Mouse (Mus musculus) embryonic facial prominence, embryonic 15.5 days (tissue): Measurements from ENCODE around the gene Nhsl2. TPM values are rescaled to one million over a fixed set of nuclear protein-coding genes. Genes with fewer than 3 reads are reported as not detected.

ENCODE experiments used
- ATAC-seq: fragments of 200-750 bp; cut with Nextera tagmentation; 2 replicates; pipeline ENCODE4 v1.8.0; 2017; ENCODE audit warnings: low read depth, moderate TSS enrichment; ENCODE audit not compliant: insufficient number of reproducible peaks, low FRiP score, low TSS enrichment
- H3K27ac ChIP-seq: fragments of 300-500 bp; sonication (generic); replicated peaks from 2 replicates; pipeline ENCODE4 v1.5.1; 2015; ENCODE audit warnings: mild to moderate bottlenecking, inconsistent platforms
- H3K27me3 ChIP-seq: fragments of 300-500 bp; sonication (generic); 2 replicates; pipeline ENCODE4 v1.6.1; 2015; ENCODE audit warnings: inconsistent platforms
- H3K36me3 ChIP-seq: fragments of 300-500 bp; sonication (generic); 2 replicates; pipeline ENCODE4 v1.6.1; 2015; ENCODE audit warnings: mild to moderate bottlenecking, inconsistent platforms
- H3K4me1 ChIP-seq: fragments of 300-500 bp; sonication (generic); 2 replicates; pipeline ENCODE4 v1.6.1; 2015; ENCODE audit warnings: inconsistent platforms
- H3K4me2 ChIP-seq: fragments of 300-500 bp; sonication (generic); replicated peaks from 2 replicates; pipeline ENCODE4 v1.6.1; 2015; ENCODE audit warnings: mild to moderate bottlenecking, inconsistent platforms
- H3K4me3 ChIP-seq: fragments of 300-500 bp; sonication (generic); replicated peaks from 2 replicates; pipeline ENCODE4 v1.5.1; 2015; ENCODE audit warnings: mild to moderate bottlenecking, inconsistent platforms
- H3K9ac ChIP-seq: fragments of 300-500 bp; sonication (generic); 2 replicates; pipeline ENCODE4 v1.6.1; 2015; ENCODE audit warnings: inconsistent platforms
- H3K9me3 ChIP-seq: fragments of 300-500 bp; sonication (generic); replicated peaks from 2 replicates; pipeline ENCODE4 v1.6.1; 2016; ENCODE audit warnings: inconsistent platforms
- WGBS: fragments of 180-500 bp; shearing (Covaris S2); methylation state at CpG from one replicate; pipeline ENCODE4 v1.1.7; 2015; 5-methylcytosine and 5-hydroxymethylcytosine counted together
- polyA plus RNA-seq: library from polyadenylated mRNA; unstranded; fragments of >200 nt; fragmentation: Nextera tagmentation; extraction: Ambion mirVana; gene quantifications from 2 replicates; pipeline ENCODE4 v1.2.1, GENCODE M21; 2015

The Nhsl2 gene
- polyA plus RNA-seq, 1 experiment from 2014 or later: 7.0 TPM

- no peaks in the 10 kb centered on the region for H3K9me3 ChIP-seq
- H3K4me1 ChIP-seq: peaks cover 4% of the 10 kb centered on the region; the same call in 1 of the 2 replicates
- no peaks in the 10 kb centered on the region for H3K36me3 ChIP-seq
- H3K4me2 ChIP-seq: no peak overlapping the region
- no peak overlapping the region for H3K9ac ChIP-seq
- no peaks in the 10 kb centered on the region for H3K27me3 ChIP-seq
- no peak for ATAC-seq
- 80% methylated on average over 6 of the region's 6 CpGs for WGBS
- no peak overlapping the region for H3K4me3 ChIP-seq
- H3K27ac ChIP-seq: no peak overlapping the region
Observed at GRCm38 (mm10) chrX:101952436-101952835, 103.3 kb downstream of the Nhsl2 start.

DNA sequence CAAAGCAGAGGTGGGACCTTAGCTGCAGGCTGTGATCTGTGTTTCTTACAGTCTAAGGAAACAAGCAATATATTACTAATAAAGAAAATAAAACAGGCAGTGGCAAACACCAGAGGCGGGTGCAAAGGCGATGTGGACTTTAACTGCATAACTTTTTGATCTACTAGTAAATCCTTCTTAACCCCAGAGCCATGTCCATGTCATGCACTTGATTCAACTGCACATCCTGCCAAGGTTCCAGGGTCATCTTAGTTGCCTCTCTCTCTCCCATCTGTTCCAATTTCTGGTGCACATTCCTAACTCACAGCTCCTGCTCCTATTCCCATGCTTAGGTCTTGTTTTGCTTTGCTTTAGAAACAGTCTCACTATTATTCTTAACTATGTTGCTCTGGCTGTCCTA lies 104.1 kb downstream of the Nhsl2 start:
- H3K4me2 ChIP-seq: no peak overlapping the region
- peaks cover 4% of the 10 kb centered on the region; the same call in 1 of the 2 replicates for H3K4me1 ChIP-seq
- WGBS: 89% methylated on average over 2 of the region's 2 CpGs
- no peaks in the 10 kb centered on the region for H3K36me3 ChIP-seq
- ATAC-seq: no peak
- H3K9ac ChIP-seq: no peak overlapping the region
- H3K27ac ChIP-seq: no peak overlapping the region
- no peak overlapping the region for H3K4me3 ChIP-seq
- no peaks in the 10 kb centered on the region for H3K27me3 ChIP-seq
- no peaks in the 10 kb centered on the region for H3K9me3 ChIP-seq

GRCm38 (mm10) chrX:101953787-101954491 lies 104.8 kb downstream of the Nhsl2 start:
- Histone ChIP-seq H3K4me1 (peaks cover 4% of the 10 kb centered on the region; the same call in 1 of the 2 replicates), H3K9me3 (no peaks in the 10 kb centered on the region), H3K36me3 (no peaks in the 10 kb centered on the region), H3K4me2 (peak overlapping the region; percentile 54), H3K9ac (no peak overlapping the region), H3K4me3 (peak overlapping the region; percentile 37), H3K27ac (no peak overlapping the region), H3K27me3 (no peaks in the 10 kb centered on the region)
- 15% methylated on average over 30 of the region's 30 CpGs for WGBS
- peak; percentile 96 for ATAC-seq

DNA sequence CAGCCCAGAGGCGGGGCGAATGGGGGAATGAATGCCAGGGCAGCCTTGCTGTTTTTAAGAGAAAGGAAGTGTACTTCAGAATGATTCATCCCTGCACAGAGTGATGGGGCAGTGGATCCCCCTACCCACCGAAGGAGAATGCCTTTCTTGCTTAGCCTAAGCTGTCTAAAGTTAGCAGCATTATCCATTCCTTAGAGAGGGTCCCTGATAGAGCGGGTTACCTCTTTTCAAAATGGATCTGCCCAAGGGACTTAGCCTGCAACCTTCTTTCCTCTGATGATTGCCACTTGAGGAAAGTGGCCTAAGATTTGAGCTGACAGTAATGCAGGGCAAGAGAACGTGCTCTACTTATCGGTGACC lies 105.3 kb downstream of the Nhsl2 start:
- H3K9me3 ChIP-seq: no peaks in the 10 kb centered on the region
- H3K9ac ChIP-seq: no peak overlapping the region
- WGBS: 34% methylated on average over 6 of the region's 6 CpGs
- ATAC-seq: 0 out of 2 replicates have a peak, but pooled peaks have one; percentile 4
- no peaks in the 10 kb centered on the region for H3K36me3 ChIP-seq
- 0 out of 2 replicates have a peak overlapping the region, but pooled peaks have one; percentile 37 for H3K4me3 ChIP-seq
- H3K27ac ChIP-seq: no peak overlapping the region
- H3K4me2 ChIP-seq: peak overlapping the region; percentile 54
- peaks cover 4% of the 10 kb centered on the region; the same call in 1 of the 2 replicates for H3K4me1 ChIP-seq
- H3K27me3 ChIP-seq: no peaks in the 10 kb centered on the region

GRCm38 (mm10) chrX:101961848-101962247 lies 112.7 kb downstream of the Nhsl2 start:
- H3K27me3 ChIP-seq: 0 out of 2 replicates have a peak, but pooled peaks cover 3% of the 10 kb centered on the region
- H3K4me3 ChIP-seq: peak overlapping the region; percentile 32
- ATAC-seq: no peak
- H3K9ac ChIP-seq: no peak overlapping the region
- peak overlapping the region; percentile 39; the same call in 1 of the 2 replicates for H3K27ac ChIP-seq
- H3K9me3 ChIP-seq: no peaks in the 10 kb centered on the region
- H3K4me2 ChIP-seq: peak overlapping the region; percentile 34
- no peaks in the 10 kb centered on the region for H3K4me1 ChIP-seq
- no peaks in the 10 kb centered on the region for H3K36me3 ChIP-seq
- WGBS: 48% methylated on average over 4 of the region's 4 CpGs

GRCm38 (mm10) chrX:101963711-101964110 lies 114.5 kb downstream of the Nhsl2 start:
- no peak overlapping the region for H3K9ac ChIP-seq
- no peak overlapping the region for H3K4me3 ChIP-seq
- 0 out of 2 replicates have a peak, but pooled peaks cover 3% of the 10 kb centered on the region for H3K27me3 ChIP-seq
- H3K4me2 ChIP-seq: no peak overlapping the region
- H3K36me3 ChIP-seq: no peaks in the 10 kb centered on the region
- WGBS: 61% methylated on average over 3 of the region's 3 CpGs
- no peak overlapping the region; the same call in 1 of the 2 replicates for H3K27ac ChIP-seq
- no peaks in the 10 kb centered on the region for H3K4me1 ChIP-seq
- H3K9me3 ChIP-seq: no peaks in the 10 kb centered on the region
- ATAC-seq: no peak

GRCm38 (mm10) chrX:101973028-101973427 lies 123.8 kb downstream of the Nhsl2 start:
- Histone ChIP-seq H3K9ac (no peak overlapping the region), H3K4me2 (no peak overlapping the region), H3K36me3 (no peaks in the 10 kb centered on the region), H3K4me3 (no peak overlapping the region), H3K27me3 (peaks cover 5% of the 10 kb centered on the region), H3K4me1 (no peaks in the 10 kb centered on the region), H3K9me3 (no peaks in the 10 kb centered on the region), H3K27ac (no peak overlapping the region)
- ATAC-seq: no peak
- WGBS: 56% methylated on average over 3 of the region's 3 CpGs

GRCm38 (mm10) chrX:101976931-101977330 lies 127.7 kb downstream of the Nhsl2 start:
- Histone ChIP-seq H3K9me3 (no peaks in the 10 kb centered on the region), H3K4me1 (no peaks in the 10 kb centered on the region), H3K27ac (no peak overlapping the region), H3K27me3 (peaks cover 7% of the 10 kb centered on the region; the same call in 1 of the 2 replicates), H3K9ac (no peak overlapping the region), H3K36me3 (no peaks in the 10 kb centered on the region), H3K4me3 (no peak overlapping the region), H3K4me2 (no peak overlapping the region)
- ATAC-seq: no peak
- WGBS: 74% methylated on average over 3 of the region's 3 CpGs

DNA sequence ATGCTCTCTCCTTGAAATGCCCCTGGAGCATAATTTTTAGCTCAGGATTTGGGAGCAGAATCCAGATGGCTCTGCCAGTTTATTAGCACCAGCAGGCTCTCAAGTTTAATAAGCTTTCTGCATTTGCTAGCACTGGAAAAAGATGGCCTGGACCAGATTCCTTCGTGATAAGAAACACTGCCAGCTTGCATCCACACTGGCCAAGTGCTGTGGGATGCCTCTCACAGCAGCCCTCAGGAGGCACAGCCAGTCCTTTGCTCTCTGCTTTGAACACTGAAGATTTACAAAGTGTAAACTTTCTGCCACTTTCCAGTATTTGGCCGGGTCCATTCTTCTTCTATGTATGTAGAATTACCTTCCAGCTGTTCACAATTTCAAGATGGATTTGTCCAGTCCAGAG lies 129.7 kb downstream of the Nhsl2 start:
- no peak for ATAC-seq
- WGBS: 23% methylated on average over 2 of the region's 2 CpGs
- H3K4me2 ChIP-seq: no peak overlapping the region
- no peaks in the 10 kb centered on the region for H3K36me3 ChIP-seq
- H3K4me3 ChIP-seq: no peak overlapping the region
- H3K9me3 ChIP-seq: no peaks in the 10 kb centered on the region
- H3K9ac ChIP-seq: no peak overlapping the region
- H3K4me1 ChIP-seq: no peaks in the 10 kb centered on the region
- no peak overlapping the region for H3K27ac ChIP-seq
- H3K27me3 ChIP-seq: peaks cover 7% of the 10 kb centered on the region; the same call in 1 of the 2 replicates

DNA sequence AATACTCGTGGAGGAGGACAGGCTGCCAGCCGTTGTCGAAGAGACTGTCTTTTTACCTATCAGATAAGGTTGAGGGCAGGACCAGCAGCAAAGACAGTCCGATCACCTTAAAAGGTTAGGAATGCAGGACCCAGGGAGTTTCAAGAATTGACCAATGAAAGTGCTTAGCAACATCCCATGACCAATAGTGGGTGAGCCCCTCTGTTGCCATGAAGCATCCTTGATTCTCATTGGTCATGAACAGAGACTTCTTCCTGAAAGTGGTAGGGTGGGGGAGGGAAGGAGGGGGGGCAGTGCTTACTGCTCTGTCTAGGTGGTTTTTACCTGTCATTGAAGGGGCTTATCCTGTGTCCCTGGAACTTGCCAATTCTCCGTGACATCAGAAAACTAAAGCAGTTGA lies 130.1 kb downstream of the Nhsl2 start:
- H3K4me2 ChIP-seq: no peak overlapping the region
- no peaks in the 10 kb centered on the region for H3K36me3 ChIP-seq
- H3K4me3 ChIP-seq: no peak overlapping the region
- peaks cover 7% of the 10 kb centered on the region; the same call in 1 of the 2 replicates for H3K27me3 ChIP-seq
- no peak overlapping the region for H3K27ac ChIP-seq
- 30% methylated on average over 5 of the region's 5 CpGs for WGBS
- no peak for ATAC-seq
- H3K4me1 ChIP-seq: no peaks in the 10 kb centered on the region
- H3K9ac ChIP-seq: no peak overlapping the region
- H3K9me3 ChIP-seq: no peaks in the 10 kb centered on the region

DNA sequence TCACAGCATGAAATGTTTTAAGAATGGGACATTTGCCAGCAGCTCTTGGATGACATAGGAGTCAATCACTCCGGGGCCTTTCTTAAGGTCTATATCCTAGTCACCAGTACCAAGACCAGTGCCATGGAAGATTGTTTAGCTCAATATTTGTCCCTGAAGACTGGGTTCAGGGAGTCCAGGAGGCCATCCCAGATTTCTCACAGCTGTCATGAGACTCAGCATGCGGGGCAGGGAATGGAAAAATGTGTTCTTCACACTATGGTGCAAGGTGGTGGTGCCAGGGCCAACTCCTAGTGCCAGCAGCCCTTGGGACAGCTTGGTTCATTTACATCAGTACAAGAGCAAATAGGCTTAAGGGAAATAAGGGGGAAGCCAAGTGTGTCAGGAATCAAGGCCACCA lies 131.4 kb downstream of the Nhsl2 start:
- Histone ChIP-seq H3K27ac (no peak overlapping the region), H3K4me3 (no peak overlapping the region), H3K4me1 (no peaks in the 10 kb centered on the region), H3K27me3 (peaks cover 7% of the 10 kb centered on the region; the same call in 1 of the 2 replicates), H3K9me3 (no peaks in the 10 kb centered on the region), H3K4me2 (no peak overlapping the region), H3K36me3 (no peaks in the 10 kb centered on the region), H3K9ac (no peak overlapping the region)
- WGBS: 78% methylated on average over 2 of the region's 2 CpGs
- no peak for ATAC-seq

DNA sequence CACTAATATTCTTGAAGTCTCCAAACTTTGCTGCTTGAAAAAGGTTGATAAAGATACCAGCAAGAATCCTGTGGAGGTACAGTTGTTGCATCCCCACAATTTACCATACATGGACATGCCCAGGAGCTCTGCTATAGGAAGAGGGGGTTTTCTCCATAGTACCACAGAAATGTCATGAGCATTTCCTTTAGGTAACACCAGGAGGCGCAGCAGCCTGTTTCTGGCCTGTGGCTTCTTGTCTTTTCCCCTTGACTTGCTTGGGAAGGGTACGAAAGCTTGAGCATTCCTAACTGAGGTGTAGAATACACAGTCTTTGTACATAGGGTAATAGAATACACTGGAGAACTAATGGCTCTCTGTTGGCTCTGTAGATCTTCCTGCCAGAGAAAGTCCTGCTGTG lies 132.3 kb downstream of the Nhsl2 start:
- no peak for ATAC-seq
- H3K4me3 ChIP-seq: no peak overlapping the region
- no peak overlapping the region for H3K4me2 ChIP-seq
- H3K4me1 ChIP-seq: no peaks in the 10 kb centered on the region
- H3K36me3 ChIP-seq: no peaks in the 10 kb centered on the region
- H3K27ac ChIP-seq: no peak overlapping the region
- no peak overlapping the region for H3K9ac ChIP-seq
- no peaks in the 10 kb centered on the region for H3K9me3 ChIP-seq
- WGBS: 52% methylated on average over 2 of the region's 2 CpGs
- H3K27me3 ChIP-seq: peaks cover 7% of the 10 kb centered on the region; the same call in 1 of the 2 replicates
